Mouse (Mus musculus) hindbrain, embryonic 10.5 days (tissue): ENCODE measurements at regions not wholly inside any gene's neighbourhood (a gene's known extent, or its start where the extent isn't known, plus 50 kb on each side); places are given as distances from the start of the nearest gene placed in this dataset.

Source experiments
- DNase-seq: peaks from one replicate; pipeline ENCODE4 v3.0.0-alpha.2; 2017; ENCODE audit warnings: low spot score
- H3K27ac ChIP-seq: fragments of 300-500 bp; sonication (generic); 2 replicates; pipeline ENCODE4 v1.5.1; 2016; ENCODE audit warnings: mild to moderate bottlenecking, moderate library complexity
- H3K27me3 ChIP-seq: fragments of 300-500 bp; sonication (generic); 2 replicates; pipeline ENCODE4 v1.6.1; 2016; ENCODE audit warnings: mild to moderate bottlenecking; ENCODE audit not compliant: poor library complexity, insufficient read depth, severe bottlenecking
- H3K36me3 ChIP-seq: fragments of 300-500 bp; sonication (generic); 2 replicates; pipeline ENCODE4 v1.6.1; 2016; ENCODE audit warnings: mild to moderate bottlenecking, moderate library complexity
- H3K4me1 ChIP-seq: fragments of 300-500 bp; sonication (generic); replicated peaks from 2 replicates; pipeline ENCODE4 v1.6.1; 2016; ENCODE audit warnings: mild to moderate bottlenecking
- H3K4me3 ChIP-seq: fragments of 300-500 bp; sonication (generic); 2 replicates; pipeline ENCODE4 v1.5.1; 2016; ENCODE audit warnings: mild to moderate bottlenecking, moderate library complexity
- H3K9me3 ChIP-seq: fragments of 300-500 bp; sonication (generic); 2 replicates; pipeline ENCODE4 v1.6.1; 2016; ENCODE audit warnings: mild to moderate bottlenecking, moderate library complexity
- WGBS: fragments of 180-500 bp; shearing (Covaris S2); methylation state at CpG from one replicate; pipeline ENCODE4 v1.1.7; 2016; 5-methylcytosine and 5-hydroxymethylcytosine counted together

- Histone ChIP-seq H3K4me3 (no peak overlapping the region), H3K4me1 (peaks cover 12% of the 10 kb centered on the region), H3K27me3 (no peaks in the 10 kb centered on the region), H3K27ac (no peak overlapping the region), H3K36me3 (no peaks in the 10 kb centered on the region), H3K9me3 (no peaks in the 10 kb centered on the region)
- no peak for DNase-seq
- WGBS, result 63% methylated on average over 3 of the region's 3 CpGs
Measured at GRCm38 (mm10) chr2:61137378-61137777, 174.4 kb upstream of the Rbms1 start.

- Histone ChIP-seq H3K9me3 (no peaks in the 10 kb centered on the region), H3K4me1 (peaks cover 12% of the 10 kb centered on the region), H3K36me3 (no peaks in the 10 kb centered on the region), H3K27ac (no peak overlapping the region), H3K4me3 (no peak overlapping the region), H3K27me3 (no peaks in the 10 kb centered on the region)
- 8% methylated on average over 1 of the region's 1 CpGs for WGBS
- DNase-seq, result no peak
Measured at GRCm38 (mm10) chr2:61136926-61137325, 173.9 kb upstream of the Rbms1 start.

- DNase-seq, result no peak
- Histone ChIP-seq H3K36me3 (no peaks in the 10 kb centered on the region), H3K27me3 (0 out of 2 replicates have a peak, but pooled peaks cover 2% of the 10 kb centered on the region), H3K9me3 (no peaks in the 10 kb centered on the region), H3K27ac (no peak overlapping the region), H3K4me3 (no peak overlapping the region), H3K4me1 (no peaks in the 10 kb centered on the region)
- WGBS, result 86% methylated on average over 7 of the region's 7 CpGs
Measured at GRCm38 (mm10) chr2:61123046-61123806, 160.2 kb upstream of the Rbms1 start.

- no peak for DNase-seq
- H3K9me3 ChIP-seq, result no peaks in the 10 kb centered on the region
- 0 out of 2 replicates have a peak, but pooled peaks cover 2% of the 10 kb centered on the region for H3K27me3 ChIP-seq
- no peaks in the 10 kb centered on the region for H3K4me1 ChIP-seq
- no peaks in the 10 kb centered on the region for H3K36me3 ChIP-seq
- H3K27ac ChIP-seq, result no peak overlapping the region
- H3K4me3 ChIP-seq, result no peak overlapping the region
- 84% methylated on average over 5 of the region's 5 CpGs for WGBS
Measured at GRCm38 (mm10) chr2:61121281-61121680, 158.3 kb upstream of the Rbms1 start.

GRCm38 (mm10) chr2:61114620-61115019, 151.6 kb upstream of the Rbms1 start:
- Histone ChIP-seq H3K36me3 (no peaks in the 10 kb centered on the region), H3K4me3 (no peak overlapping the region), H3K9me3 (no peaks in the 10 kb centered on the region), H3K4me1 (no peaks in the 10 kb centered on the region), H3K27me3 (no peaks in the 10 kb centered on the region), H3K27ac (no peak overlapping the region)
- DNase-seq, result no peak
- 57% methylated on average over 2 of the region's 2 CpGs for WGBS

GRCm38 (mm10) chr2:61113916-61114315, 150.9 kb upstream of the Rbms1 start:
- Histone ChIP-seq H3K4me1 (no peaks in the 10 kb centered on the region), H3K4me3 (no peak overlapping the region), H3K9me3 (no peaks in the 10 kb centered on the region), H3K27me3 (no peaks in the 10 kb centered on the region), H3K36me3 (no peaks in the 10 kb centered on the region), H3K27ac (no peak overlapping the region)
- WGBS, result 90% methylated on average over 6 of the region's 6 CpGs
- DNase-seq, result no peak

- Histone ChIP-seq H3K4me3 (no peak overlapping the region), H3K9me3 (no peaks in the 10 kb centered on the region), H3K27ac (no peak overlapping the region), H3K27me3 (no peaks in the 10 kb centered on the region), H3K4me1 (no peaks in the 10 kb centered on the region), H3K36me3 (no peaks in the 10 kb centered on the region)
- WGBS, result 62% methylated on average over 9 of the region's 9 CpGs
- DNase-seq, result no peak
Measured at GRCm38 (mm10) chr2:61110591-61110990, 147.6 kb upstream of the Rbms1 start.

GRCm38 (mm10) chr2:61109564-61109963, 146.6 kb upstream of the Rbms1 start:
- Histone ChIP-seq H3K9me3 (no peaks in the 10 kb centered on the region), H3K27ac (no peak overlapping the region), H3K27me3 (no peaks in the 10 kb centered on the region), H3K4me1 (no peaks in the 10 kb centered on the region), H3K36me3 (no peaks in the 10 kb centered on the region), H3K4me3 (no peak overlapping the region)
- 87% methylated on average over 3 of the region's 3 CpGs for WGBS
- DNase-seq, result no peak

GRCm38 (mm10) chr2:61105169-61105568, 142.2 kb upstream of the Rbms1 start:
- Histone ChIP-seq H3K9me3 (no peaks in the 10 kb centered on the region), H3K27me3 (no peaks in the 10 kb centered on the region), H3K27ac (no peak overlapping the region), H3K4me3 (no peak overlapping the region), H3K36me3 (no peaks in the 10 kb centered on the region), H3K4me1 (no peaks in the 10 kb centered on the region)
- 95% methylated on average over 6 of the region's 6 CpGs for WGBS
- no peak for DNase-seq

GRCm38 (mm10) chr2:61100854-61101253, 137.9 kb upstream of the Rbms1 start:
- no peaks in the 10 kb centered on the region for H3K4me1 ChIP-seq
- H3K27me3 ChIP-seq, result no peaks in the 10 kb centered on the region
- no peaks in the 10 kb centered on the region for H3K9me3 ChIP-seq
- DNase-seq, result no peak
- 89% methylated on average over 4 of the region's 4 CpGs for WGBS
- no peak overlapping the region for H3K4me3 ChIP-seq
- no peaks in the 10 kb centered on the region for H3K36me3 ChIP-seq
- H3K27ac ChIP-seq, result no peak overlapping the region

- no peak overlapping the region for H3K27ac ChIP-seq
- no peak overlapping the region for H3K4me3 ChIP-seq
- no peaks in the 10 kb centered on the region for H3K27me3 ChIP-seq
- H3K4me1 ChIP-seq, result no peaks in the 10 kb centered on the region
- H3K36me3 ChIP-seq, result no peaks in the 10 kb centered on the region
- DNase-seq, result no peak
- H3K9me3 ChIP-seq, result no peaks in the 10 kb centered on the region
Measured at GRCm38 (mm10) chr2:61088501-61088900, 125.5 kb upstream of the Rbms1 start.

GRCm38 (mm10) chr2:61084835-61085234, 121.8 kb upstream of the Rbms1 start:
- DNase-seq, result no peak
- no peaks in the 10 kb centered on the region for H3K9me3 ChIP-seq
- no peaks in the 10 kb centered on the region for H3K4me1 ChIP-seq
- no peak overlapping the region for H3K4me3 ChIP-seq
- H3K27me3 ChIP-seq, result no peaks in the 10 kb centered on the region
- WGBS, result 66% methylated on average over 3 of the region's 3 CpGs
- H3K27ac ChIP-seq, result no peak overlapping the region
- no peaks in the 10 kb centered on the region for H3K36me3 ChIP-seq

GRCm38 (mm10) chr2:61083100-61083499, 120.1 kb upstream of the Rbms1 start:
- Histone ChIP-seq H3K9me3 (no peaks in the 10 kb centered on the region), H3K27me3 (no peaks in the 10 kb centered on the region), H3K4me1 (no peaks in the 10 kb centered on the region), H3K36me3 (no peaks in the 10 kb centered on the region), H3K4me3 (no peak overlapping the region), H3K27ac (no peak overlapping the region)
- DNase-seq, result no peak
- 86% methylated on average over 1 of the region's 1 CpGs for WGBS

- Histone ChIP-seq H3K27me3 (no peaks in the 10 kb centered on the region), H3K4me1 (no peaks in the 10 kb centered on the region), H3K4me3 (no peak overlapping the region), H3K36me3 (no peaks in the 10 kb centered on the region), H3K9me3 (no peaks in the 10 kb centered on the region), H3K27ac (no peak overlapping the region)
- no peak for DNase-seq
Measured at GRCm38 (mm10) chr2:61082640-61083039, 119.6 kb upstream of the Rbms1 start.
